Mouse (Mus musculus): Measurements from ENCODE around the gene Zbed4. TPM values are rescaled to one million over a fixed set of nuclear protein-coding genes. Genes with fewer than 3 reads are reported as not detected.
"Not testable (repeated sequence)": the region's sequence is repeated elsewhere in the genome, so short reads cannot be mapped to it uniquely, and the experiment has no call there.

The Zbed4 gene
- polyA plus RNA-seq, 1 experiment from 2014 or later = 10.9 TPM

- Histone ChIP-seq H3K36me3 (ENCODE audit: inconsistent target) (peaks cover 48% of the 10 kb centered on the region), H3K27ac (no peak overlapping the region), H3K79me2 (ENCODE audit: inconsistent target) (peaks cover 98% of the 10 kb centered on the region), H3K4me3 (ENCODE audit: inconsistent target) (no peak overlapping the region)
- WGBS (ENCODE audit: missing documents) = 97% methylated on average over 5 of the region's 5 CpGs
Measured at GRCm38 (mm10) chr15:88725036-88725435, 26.4 kb upstream of the Zbed4 start.

- H3K36me3 ChIP-seq (ENCODE audit: inconsistent target) = peaks cover 44% of the 10 kb centered on the region
- no peak overlapping the region for H3K27ac ChIP-seq
- H3K79me2 ChIP-seq (ENCODE audit: inconsistent target) = peaks cover 98% of the 10 kb centered on the region
- no peak overlapping the region for H3K4me3 ChIP-seq (ENCODE audit: inconsistent target)
- WGBS (ENCODE audit: missing documents) = 81% methylated on average over 3 of the region's 3 CpGs
Measured at GRCm38 (mm10) chr15:88727204-88727603, 24.3 kb upstream of the Zbed4 start.

GRCm38 (mm10) chr15:88730717-88731116 lies 20.7 kb upstream of the Zbed4 start:
- Histone ChIP-seq H3K79me2 (ENCODE audit: inconsistent target) (peaks cover 73% of the 10 kb centered on the region), H3K4me3 (ENCODE audit: inconsistent target) (no peak overlapping the region), H3K36me3 (ENCODE audit: inconsistent target) (peaks cover 35% of the 10 kb centered on the region), H3K27ac (no peak overlapping the region)
- WGBS (ENCODE audit: missing documents) = 74% methylated on average over 3 of the region's 3 CpGs

GRCm38 (mm10) chr15:88732405-88733020 lies 18.9 kb upstream of the Zbed4 start:
- H3K79me2 ChIP-seq (ENCODE audit: inconsistent target) = peaks cover 55% of the 10 kb centered on the region
- WGBS (ENCODE audit: missing documents) = 3% methylated on average over 15 of the region's 15 CpGs
- peak overlapping the region; percentile 67 for H3K27ac ChIP-seq
- peaks cover 26% of the 10 kb centered on the region for H3K36me3 ChIP-seq (ENCODE audit: inconsistent target)
- peak overlapping the region; percentile 72 for H3K4me3 ChIP-seq (ENCODE audit: inconsistent target)

GRCm38 (mm10) chr15:88733041-88733751 lies 18.3 kb upstream of the Zbed4 start:
- Histone ChIP-seq H3K27ac (peak overlapping the region; percentile 67), H3K36me3 (ENCODE audit: inconsistent target) (peaks cover 23% of the 10 kb centered on the region), H3K79me2 (ENCODE audit: inconsistent target) (peaks cover 50% of the 10 kb centered on the region), H3K4me3 (ENCODE audit: inconsistent target) (peak overlapping the region; percentile 72)
- under 1% methylated on average over 43 of the region's 86 CpGs for WGBS (ENCODE audit: missing documents)

DNA sequence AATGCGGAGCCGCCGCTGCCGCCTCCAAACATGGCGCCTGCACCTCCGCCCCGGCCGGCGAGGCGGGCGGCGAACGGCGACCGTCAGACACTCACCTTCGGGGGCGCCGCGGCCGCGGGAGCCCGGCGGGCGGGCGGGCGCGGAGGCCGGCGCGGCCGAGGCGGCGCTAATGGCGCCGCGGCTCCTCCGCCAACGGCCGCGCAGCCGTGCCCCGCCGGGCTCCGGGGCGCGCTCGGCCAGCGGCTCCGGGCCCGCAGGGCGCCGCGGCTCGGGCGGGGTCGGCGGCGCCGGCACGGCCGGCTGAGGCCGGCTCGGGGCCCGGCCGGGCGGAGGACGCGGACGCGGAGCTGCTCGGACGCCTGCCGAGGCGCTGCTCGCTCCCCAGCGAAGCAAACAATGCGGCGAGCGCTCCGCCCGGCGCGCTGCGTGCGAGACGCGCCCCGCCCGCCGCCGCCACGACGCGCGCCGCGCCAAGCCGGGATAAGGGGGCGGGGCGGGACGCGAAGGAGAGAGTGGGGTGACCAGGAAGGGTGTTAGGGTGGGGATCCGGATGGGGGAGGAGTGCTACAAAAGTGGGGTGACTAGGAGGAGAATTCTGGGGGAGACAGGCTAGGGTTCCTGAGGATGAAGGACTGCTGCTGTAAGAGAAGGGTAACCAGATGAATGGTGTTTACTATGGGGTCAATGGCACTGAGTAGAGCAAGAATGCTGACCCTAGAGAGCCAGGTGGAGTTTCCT lies 17.5 kb upstream of the Zbed4 start, which contains the start of gene Brd1:
Brd1 (minus strand) TSS at position 400 of the 738 bp plus-strand sequence.
- H3K27ac ChIP-seq = peak within 1 kb of the TSS; percentile 78
- peaks cover 17% of the 10 kb centered on the region for H3K36me3 ChIP-seq (ENCODE audit: inconsistent target)
- under 1% methylated on average over 99 of the region's 103 CpGs for WGBS (ENCODE audit: missing documents)
- H3K4me3 ChIP-seq (ENCODE audit: inconsistent target) = peak within 1 kb of the TSS; percentile 72
- peaks cover 42% of the 10 kb centered on the region for H3K79me2 ChIP-seq (ENCODE audit: inconsistent target)

- Histone ChIP-seq H3K36me3 (ENCODE audit: inconsistent target) (no peaks in the 10 kb centered on the region), H3K79me2 (ENCODE audit: inconsistent target) (peaks cover 20% of the 10 kb centered on the region), H3K27ac (no peak overlapping the region), H3K4me3 (ENCODE audit: inconsistent target) (no peak overlapping the region)
- 65% methylated on average over 4 of the region's 4 CpGs for WGBS (ENCODE audit: missing documents)
Measured at GRCm38 (mm10) chr15:88736166-88736565, 15.3 kb upstream of the Zbed4 start.

DNA sequence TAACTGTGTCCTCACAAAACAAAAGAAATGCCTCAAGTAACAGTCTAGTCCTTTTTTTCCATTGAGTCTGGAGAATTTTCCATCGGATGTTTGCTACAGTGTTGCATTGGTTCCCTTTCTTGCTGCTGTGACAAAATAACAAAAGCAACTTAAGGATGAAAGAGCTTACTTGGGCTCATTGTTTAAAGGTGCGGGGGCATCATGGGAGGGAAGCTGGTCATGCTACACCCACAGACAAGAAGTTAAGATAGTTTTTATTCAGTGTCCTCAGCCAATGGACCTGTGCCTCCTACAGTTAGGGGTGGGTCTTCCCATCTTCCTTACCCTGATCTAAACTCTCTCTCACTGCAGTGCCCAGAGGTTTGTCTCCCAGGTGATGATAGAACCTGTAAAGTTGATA lies 13.0 kb upstream of the Zbed4 start:
- Histone ChIP-seq H3K36me3 (ENCODE audit: inconsistent target) (no peaks in the 10 kb centered on the region), H3K79me2 (ENCODE audit: inconsistent target) (no peaks in the 10 kb centered on the region; the same call in 1 of the 2 replicates), H3K27ac (no peak overlapping the region), H3K4me3 (ENCODE audit: inconsistent target) (no peak overlapping the region)
- 85% methylated on average over 2 of the region's 2 CpGs for WGBS (ENCODE audit: missing documents)

DNA sequence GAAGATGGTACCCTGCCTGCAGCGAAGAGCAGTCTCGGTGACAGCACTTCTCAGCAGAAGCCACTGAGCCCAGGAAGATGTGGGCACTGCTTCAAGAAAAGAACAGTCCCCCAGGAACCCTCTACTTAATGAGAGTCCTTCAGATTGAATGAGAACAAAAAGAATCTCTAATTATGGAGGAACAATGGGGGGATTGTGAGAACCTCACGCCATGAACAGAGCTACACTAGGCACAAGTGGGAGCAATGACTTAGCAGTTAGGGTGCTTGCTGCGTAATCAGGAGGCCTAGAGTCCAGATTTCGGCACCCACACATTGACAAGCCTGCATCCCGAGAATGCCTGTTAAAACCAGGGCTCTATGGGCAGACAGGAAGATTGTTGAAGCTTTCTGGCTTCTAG lies 10.1 kb upstream of the Zbed4 start:
- H3K4me3 ChIP-seq (ENCODE audit: inconsistent target) = no peak overlapping the region
- 95% methylated on average over 6 of the region's 6 CpGs for WGBS (ENCODE audit: missing documents)
- no peaks in the 10 kb centered on the region for H3K79me2 ChIP-seq (ENCODE audit: inconsistent target)
- H3K36me3 ChIP-seq (ENCODE audit: inconsistent target) = no peaks in the 10 kb centered on the region
- H3K27ac ChIP-seq = no peak overlapping the region

DNA sequence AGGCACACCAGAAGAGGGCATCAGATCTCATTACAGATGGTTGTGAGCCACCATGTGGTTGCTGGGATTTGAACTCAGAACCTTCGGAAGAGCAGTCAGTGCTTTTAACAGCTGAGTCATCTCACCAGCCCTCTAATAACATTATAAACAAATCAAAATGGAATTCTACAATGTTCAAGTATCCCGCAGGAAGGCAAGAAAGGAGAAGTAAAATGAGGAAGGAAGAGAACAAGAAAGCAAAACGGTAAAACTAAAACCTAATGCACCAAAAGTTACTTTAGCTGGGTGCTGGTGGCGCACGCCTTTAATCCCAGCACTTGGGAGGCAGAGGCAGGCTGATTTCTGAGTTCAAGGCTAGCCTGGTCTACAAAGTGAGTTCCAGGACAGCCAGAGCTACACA lies 8.1 kb upstream of the Zbed4 start:
- WGBS (ENCODE audit: missing documents) = 11% methylated on average over 5 of the region's 5 CpGs
- H3K27ac ChIP-seq = peak overlapping the region; percentile 70
- not testable (repeated sequence) for H3K36me3 ChIP-seq (ENCODE audit: inconsistent target); H3K4me3 ChIP-seq (ENCODE audit: inconsistent target); H3K79me2 ChIP-seq (ENCODE audit: inconsistent target)

DNA sequence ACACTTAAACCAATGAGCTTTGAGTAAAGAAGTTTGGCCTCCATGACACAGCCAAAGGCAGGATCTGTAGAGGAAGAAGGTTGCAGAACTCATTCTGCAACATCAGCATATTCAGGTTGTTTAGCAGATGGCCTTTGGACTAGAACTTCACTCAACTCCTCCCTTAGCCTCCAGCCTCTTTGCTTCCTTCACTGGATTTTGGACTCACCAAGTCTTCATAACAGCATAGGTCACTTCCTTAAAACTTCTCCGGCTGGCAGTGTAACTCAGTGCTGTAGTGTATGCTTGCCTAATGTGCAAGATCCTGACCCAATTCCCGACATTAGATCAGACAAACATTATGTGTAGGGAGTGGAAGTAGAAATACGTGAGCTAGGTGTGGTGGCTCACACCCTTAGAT lies 6.1 kb upstream of the Zbed4 start:
- Histone ChIP-seq H3K36me3 (ENCODE audit: inconsistent target) (no peaks in the 10 kb centered on the region), H3K4me3 (ENCODE audit: inconsistent target) (no peak overlapping the region), H3K27ac (peak overlapping the region; percentile 70), H3K79me2 (ENCODE audit: inconsistent target) (no peaks in the 10 kb centered on the region)
- WGBS (ENCODE audit: missing documents) = 46% methylated on average over 3 of the region's 3 CpGs

GRCm38 (mm10) chr15:88745926-88746325 lies 5.5 kb upstream of the Zbed4 start:
- 92% methylated on average over 3 of the region's 3 CpGs for WGBS (ENCODE audit: missing documents)
- peak overlapping the region; percentile 70 for H3K27ac ChIP-seq

GRCm38 (mm10) chr15:88749617-88750016 lies 1.8 kb upstream of the Zbed4 start:
- WGBS (ENCODE audit: missing documents) = 95% methylated on average over 8 of the region's 8 CpGs
- not testable (repeated sequence) for H3K36me3 ChIP-seq (ENCODE audit: inconsistent target); H3K27ac ChIP-seq; H3K4me3 ChIP-seq (ENCODE audit: inconsistent target)
- peaks cover 26% of the 10 kb centered on the region for H3K79me2 ChIP-seq (ENCODE audit: inconsistent target)

More at GRCm38 (mm10) chr15:88745926-88746325, 5.5 kb upstream of the Zbed4 start:
- Histone ChIP-seq H3K4me3 (ENCODE audit: inconsistent target) (no peak overlapping the region), H3K36me3 (ENCODE audit: inconsistent target) (no peaks in the 10 kb centered on the region), H3K79me2 (ENCODE audit: inconsistent target) (no peaks in the 10 kb centered on the region)

DNA sequence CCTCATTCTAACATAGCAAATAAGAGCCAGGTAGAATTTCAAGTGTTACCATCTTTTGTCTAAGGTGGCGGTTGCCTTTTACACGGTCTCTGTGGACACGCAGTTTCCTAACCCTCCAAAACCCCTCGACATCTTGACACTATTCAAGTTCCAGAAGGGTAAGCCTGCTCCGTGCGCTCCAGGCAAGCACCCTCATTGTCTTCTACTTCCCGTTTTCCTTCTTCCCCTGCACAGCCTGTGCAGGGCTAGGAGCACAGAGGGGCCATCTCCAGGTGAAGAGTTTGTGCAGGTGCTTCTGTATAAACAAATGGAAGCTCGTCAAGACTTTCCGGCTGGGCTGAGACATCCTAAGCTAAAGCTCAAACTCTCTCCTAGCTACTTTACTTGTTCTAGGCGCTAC lies 1.4 kb upstream of the Zbed4 start:
- WGBS (ENCODE audit: missing documents) = 59% methylated on average over 10 of the region's 10 CpGs
- H3K79me2 ChIP-seq (ENCODE audit: inconsistent target) = peaks cover 30% of the 10 kb centered on the region
- no peak overlapping the region for H3K27ac ChIP-seq
- no peak overlapping the region for H3K4me3 ChIP-seq (ENCODE audit: inconsistent target)
- H3K36me3 ChIP-seq (ENCODE audit: inconsistent target) = 0 out of 2 replicates have a peak, but pooled peaks cover 2% of the 10 kb centered on the region
